Mouse (Mus musculus) embryo, embryonic 11 days (tissue): ENCODE measurements at regions not wholly inside any gene's neighbourhood (a gene's known extent, or its start where the extent isn't known, plus 50 kb on each side); places are given as distances from the start of the nearest gene placed in this dataset.

Experiments
- DNase-seq: peaks from one replicate; pipeline ENCODE4 v3.0.0-alpha.2; 2015

- DNase-seq: no peak
These were observed 50.8 kb upstream of the Zfr start for GRCm38 (mm10) chr15:12066857-12067211.

GRCm38 (mm10) chr15:12066176-12066856 lies 51.3 kb upstream of the Zfr start:
- peak; percentile 12 for DNase-seq

GRCm38 (mm10) chr15:12054870-12055269 lies 58.1 kb upstream of the Sub1 start:
- no peak for DNase-seq

- no peak for DNase-seq
These were observed 56.8 kb upstream of the Sub1 start for GRCm38 (mm10) chr15:12053610-12054009.

- no peak for DNase-seq
These were observed 52.2 kb upstream of the Sub1 start for GRCm38 (mm10) chr15:12048965-12049364.

- DNase-seq: no peak
These were observed 51.4 kb upstream of the Sub1 start for GRCm38 (mm10) chr15:12048214-12048507.

GRCm38 (mm10) chr15:12047349-12048213 lies 50.8 kb upstream of the Sub1 start:
- DNase-seq: no peak
